Mouse (Mus musculus) lung, embryonic 15.5 days (tissue): Measurements from ENCODE around the gene Tulp4. TPM values are rescaled to one million over a fixed set of nuclear protein-coding genes. Genes with fewer than 3 reads are reported as not detected.
"Not testable (repeated sequence)": the region's sequence is repeated elsewhere in the genome, so short reads cannot be mapped to it uniquely, and the experiment has no call there.

Experiments
- ATAC-seq: fragments of 200-750 bp; cut with Nextera tagmentation; 2 replicates; pipeline ENCODE4 v1.8.0; 2017; ENCODE audit warnings: moderate number of reproducible peaks, borderline replicate concordance; ENCODE audit not compliant: low FRiP score, low TSS enrichment; ENCODE audit errors: extremely low read depth
- H3K27ac ChIP-seq: fragments of 300-500 bp; sonication (generic); 2 replicates; pipeline ENCODE4 v1.5.1; 2015; ENCODE audit warnings: moderate library complexity, mild to moderate bottlenecking, inconsistent platforms
- H3K27me3 ChIP-seq: fragments of 300-500 bp; sonication (generic); 2 replicates; pipeline ENCODE4 v1.6.1; 2015; ENCODE audit warnings: inconsistent platforms
- H3K36me3 ChIP-seq: fragments of 300-500 bp; sonication (generic); 2 replicates; pipeline ENCODE4 v1.6.1; 2015; ENCODE audit warnings: inconsistent platforms
- H3K4me1 ChIP-seq: fragments of 300-500 bp; sonication (generic); 2 replicates; pipeline ENCODE4 v1.6.1; 2015; ENCODE audit warnings: inconsistent platforms
- H3K4me2 ChIP-seq: fragments of 300-500 bp; sonication (generic); 2 replicates; pipeline ENCODE4 v1.6.1; 2015; ENCODE audit warnings: inconsistent platforms, mild to moderate bottlenecking, moderate library complexity
- H3K4me3 ChIP-seq: fragments of 300-500 bp; sonication (generic); 2 replicates; pipeline ENCODE4 v1.5.1; 2015; ENCODE audit warnings: mild to moderate bottlenecking, inconsistent platforms
- H3K9ac ChIP-seq: fragments of 300-500 bp; sonication (generic); 2 replicates; pipeline ENCODE4 v1.6.1; 2015; ENCODE audit warnings: inconsistent platforms
- H3K9me3 ChIP-seq: fragments of 300-500 bp; sonication (generic); 2 replicates; pipeline ENCODE4 v1.6.1; 2016; ENCODE audit warnings: inconsistent platforms
- WGBS: fragments of 180-500 bp; shearing (Covaris S2); methylation state at CpG from one replicate; pipeline ENCODE4 v1.1.7; 2015; 5-methylcytosine and 5-hydroxymethylcytosine counted together
- polyA plus RNA-seq: library from polyadenylated mRNA; unstranded; fragments of >200 nt; fragmentation: Nextera tagmentation; extraction: Ambion mirVana; gene quantifications from 2 replicates; pipeline ENCODE4 v1.2.1, GENCODE M21; 2015

The Tulp4 gene
- polyA plus RNA-seq, 1 experiment from 2014 or later, result 82.4 TPM

- not testable (repeated sequence) for H3K9me3 ChIP-seq, H3K27ac ChIP-seq, H3K36me3 ChIP-seq, H3K4me3 ChIP-seq, H3K4me1 ChIP-seq, H3K27me3 ChIP-seq, H3K9ac ChIP-seq
- ATAC-seq, result peak; percentile 36
- no CpG with 5 or more reads among the region's 51 CpGs for WGBS
- H3K4me2 ChIP-seq, result peak within 1 kb of the TSS; percentile 40
Observed at GRCm38 (mm10) chr17:6256400-6257069, 150.3 kb downstream of the Tulp4 start, which contains the start of gene Tmem181a. TSS of gene Tmem181a (plus strand) at chr17:6256860.

GRCm38 (mm10) chr17:6257070-6257456 lies 150.8 kb downstream of the Tulp4 start:
- ATAC-seq, H3K9ac ChIP-seq, H3K36me3 ChIP-seq, H3K27me3 ChIP-seq, H3K4me1 ChIP-seq, H3K4me3 ChIP-seq, H3K27ac ChIP-seq, H3K9me3 ChIP-seq: not testable (repeated sequence)
- 2% methylated on average over 19 of the region's 20 CpGs for WGBS
- peak overlapping the region; percentile 40 for H3K4me2 ChIP-seq

GRCm38 (mm10) chr17:6269876-6270831 lies 163.9 kb downstream of the Tulp4 start:
- H3K4me2 ChIP-seq, result peak overlapping the region; percentile 73
- ATAC-seq, result peak; percentile 85; the same call in 1 of the 2 replicates
- not testable (repeated sequence) for H3K27me3 ChIP-seq, H3K9me3 ChIP-seq, H3K4me1 ChIP-seq, H3K27ac ChIP-seq, H3K36me3 ChIP-seq
- peak overlapping the region; percentile 52 for H3K4me3 ChIP-seq
- H3K9ac ChIP-seq, result peak overlapping the region; percentile 52
- under 1% methylated on average over 41 of the region's 84 CpGs for WGBS

- Histone ChIP-seq H3K4me2 (peak overlapping the region; percentile 73), H3K4me3 (peak overlapping the region; percentile 52), H3K9ac (peak overlapping the region; percentile 52)
- not testable (repeated sequence) for H3K9me3 ChIP-seq, H3K27ac ChIP-seq, H3K27me3 ChIP-seq, ATAC-seq, H3K4me1 ChIP-seq, H3K36me3 ChIP-seq
- WGBS, result 1% methylated on average over 25 of the region's 25 CpGs
Observed at GRCm38 (mm10) chr17:6270840-6271239, 164.6 kb downstream of the Tulp4 start.

- H3K27me3 ChIP-seq, H3K4me2 ChIP-seq, H3K9ac ChIP-seq, H3K4me1 ChIP-seq, H3K27ac ChIP-seq, H3K4me3 ChIP-seq, H3K9me3 ChIP-seq, H3K36me3 ChIP-seq, ATAC-seq: not testable (repeated sequence)
- 74% methylated on average over 6 of the region's 6 CpGs for WGBS
Observed at GRCm38 (mm10) chr17:6271970-6272369, 165.7 kb downstream of the Tulp4 start.

- H3K4me2 ChIP-seq, H3K4me1 ChIP-seq, H3K27me3 ChIP-seq, H3K27ac ChIP-seq, ATAC-seq, H3K9ac ChIP-seq, H3K36me3 ChIP-seq, H3K4me3 ChIP-seq, H3K9me3 ChIP-seq: not testable (repeated sequence)
- 88% methylated on average over 6 of the region's 6 CpGs for WGBS
Observed at GRCm38 (mm10) chr17:6274693-6275092, 168.5 kb downstream of the Tulp4 start.

- not testable (repeated sequence) for H3K4me3 ChIP-seq, H3K9ac ChIP-seq, H3K9me3 ChIP-seq, H3K36me3 ChIP-seq, H3K27ac ChIP-seq, H3K4me1 ChIP-seq, H3K27me3 ChIP-seq, H3K4me2 ChIP-seq
- peak; percentile 87 for ATAC-seq
- 51% methylated on average over 8 of the region's 8 CpGs for WGBS
Observed at GRCm38 (mm10) chr17:6279205-6279604, 173.0 kb downstream of the Tulp4 start.

- H3K9ac ChIP-seq, H3K27ac ChIP-seq, ATAC-seq, H3K27me3 ChIP-seq, H3K36me3 ChIP-seq, H3K9me3 ChIP-seq, H3K4me2 ChIP-seq, H3K4me3 ChIP-seq, H3K4me1 ChIP-seq: not testable (repeated sequence)
- 75% methylated on average over 8 of the region's 10 CpGs for WGBS
Observed at GRCm38 (mm10) chr17:6279772-6280171, 173.5 kb downstream of the Tulp4 start.

- H3K9ac ChIP-seq, ATAC-seq, H3K27me3 ChIP-seq, H3K27ac ChIP-seq, H3K4me3 ChIP-seq, H3K4me2 ChIP-seq, H3K4me1 ChIP-seq, H3K9me3 ChIP-seq, H3K36me3 ChIP-seq: not testable (repeated sequence)
- 94% methylated on average over 15 of the region's 19 CpGs for WGBS
Observed at GRCm38 (mm10) chr17:6280513-6280912, 174.3 kb downstream of the Tulp4 start.

- 94% methylated on average over 8 of the region's 10 CpGs for WGBS
- ATAC-seq, H3K36me3 ChIP-seq: not testable (repeated sequence)
Observed at GRCm38 (mm10) chr17:6283137-6283536, 176.9 kb downstream of the Tulp4 start.

GRCm38 (mm10) chr17:6286169-6286568 lies 179.9 kb downstream of the Tulp4 start:
- not testable (repeated sequence) for H3K4me2 ChIP-seq, ATAC-seq, H3K4me1 ChIP-seq, H3K9me3 ChIP-seq, H3K36me3 ChIP-seq, H3K4me3 ChIP-seq, H3K27me3 ChIP-seq, H3K27ac ChIP-seq, H3K9ac ChIP-seq
- WGBS, result 94% methylated on average over 5 of the region's 5 CpGs

More at GRCm38 (mm10) chr17:6283137-6283536, 176.9 kb downstream of the Tulp4 start:
- not testable (repeated sequence) for H3K4me3 ChIP-seq, H3K9me3 ChIP-seq, H3K27me3 ChIP-seq, H3K9ac ChIP-seq, H3K27ac ChIP-seq, H3K4me1 ChIP-seq, H3K4me2 ChIP-seq

- H3K4me2 ChIP-seq, H3K27ac ChIP-seq, ATAC-seq, H3K9me3 ChIP-seq, H3K4me3 ChIP-seq, H3K4me1 ChIP-seq, H3K36me3 ChIP-seq, H3K27me3 ChIP-seq, H3K9ac ChIP-seq: not testable (repeated sequence)
- 89% methylated on average over 12 of the region's 12 CpGs for WGBS
Observed at GRCm38 (mm10) chr17:6289045-6289444, 182.8 kb downstream of the Tulp4 start.
